Mouse (Mus musculus): Measurements from ENCODE around the gene Ttpal. TPM values are rescaled to one million over a fixed set of nuclear protein-coding genes. Genes with fewer than 3 reads are reported as not detected.

Ttpal gene
- total and polyA plus RNA-seq, 2 experiments from 2014 or later = 27.9 to 54.6 TPM

GRCm38 (mm10) chr2:163580069-163580945 is 21.8 kb upstream of the Ttpal start:
- ATAC-seq (no peak), DNase-seq (ENCODE audit: low spot score) (no peak)
- Histone ChIP-seq H3K27me3 (ENCODE audit: insufficient read depth, low read length) (no peaks in the 10 kb centered on the region), H3K36me3 (ENCODE audit: insufficient read depth, low read length) (no peaks in the 10 kb centered on the region), H3K9ac (replicated peaks; ENCODE audit: low read length) (no peak overlapping the region), H3K9me3 (ENCODE audit: low read length) (no peaks in the 10 kb centered on the region), H3K4me2 (ENCODE audit: low read depth, low read length) (no peak overlapping the region), H3K4me1 (ENCODE audit: insufficient read depth, low read length) (no peaks in the 10 kb centered on the region), H3K27ac (no peak overlapping the region), H3K4me3 (ENCODE audit: low read length) (no peak overlapping the region)
- no peak for TF ChIP-seq CTCF (IDR thresholded peaks at IDR 0.05; ENCODE audit: low read depth)
- WGBS = 78% methylated on average over 13 of the region's 13 CpGs

DNA sequence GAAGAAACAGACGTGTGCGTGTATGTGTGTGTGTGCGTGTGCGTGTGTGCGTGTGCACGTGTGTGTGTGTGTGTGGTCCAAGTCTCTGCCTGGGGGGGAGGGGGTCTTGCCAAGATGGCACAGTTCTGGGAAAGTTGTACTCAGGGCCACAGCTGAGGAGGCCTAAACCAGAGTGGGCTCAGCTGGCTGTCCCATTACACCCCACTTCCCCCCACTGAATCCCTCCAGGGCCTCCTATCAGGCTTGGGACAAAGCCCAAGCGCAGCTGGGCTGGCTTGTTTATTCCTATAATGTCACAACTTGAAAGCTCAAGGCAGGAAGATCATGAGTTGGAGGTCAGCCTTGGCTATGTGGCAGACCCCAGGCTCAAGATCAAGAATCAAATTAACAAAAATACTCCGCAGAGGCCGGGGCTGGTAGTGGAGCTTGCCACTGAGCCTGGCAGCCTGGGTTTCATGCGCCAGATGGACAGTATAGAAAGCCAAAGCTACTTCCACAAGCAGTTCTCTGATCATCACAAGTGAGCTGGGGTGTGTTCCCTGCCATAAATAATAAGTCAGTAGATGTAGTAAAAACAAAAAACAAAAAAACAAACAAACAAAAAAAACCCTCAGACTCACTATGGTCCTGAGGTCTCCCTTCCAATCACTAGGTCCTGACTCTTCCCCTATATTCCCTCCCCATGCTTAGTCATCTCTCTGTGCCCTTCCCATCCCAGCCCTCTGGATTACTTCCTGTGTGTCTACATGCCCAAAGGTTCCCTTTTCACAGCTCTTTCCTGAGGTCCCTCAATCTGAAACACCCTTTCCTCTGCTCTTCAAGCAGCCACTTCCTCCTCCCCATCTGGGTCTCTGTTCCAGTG is 18.7 kb upstream of the Ttpal start:
- Histone ChIP-seq H3K4me3 (ENCODE audit: low read length) (no peak overlapping the region), H3K4me1 (ENCODE audit: insufficient read depth, low read length) (no peaks in the 10 kb centered on the region), H3K4me2 (ENCODE audit: low read depth, low read length) (no peak overlapping the region), H3K27ac (peak overlapping the region; percentile 48; the same call in 1 of the 2 replicates), H3K27me3 (ENCODE audit: insufficient read depth, low read length) (no peaks in the 10 kb centered on the region), H3K36me3 (ENCODE audit: insufficient read depth, low read length) (no peaks in the 10 kb centered on the region), H3K9ac (replicated peaks; ENCODE audit: low read length) (no peak overlapping the region), H3K9me3 (ENCODE audit: low read length) (no peaks in the 10 kb centered on the region)
- 78% methylated on average over 10 of the region's 10 CpGs for WGBS
- no peak for TF ChIP-seq CTCF (IDR thresholded peaks at IDR 0.05; ENCODE audit: low read depth)
- ATAC-seq (peak; percentile 54; the same call in 1 of the 2 replicates), DNase-seq (ENCODE audit: low spot score) (peak; percentile 58)

- no peak for TF ChIP-seq CTCF (IDR thresholded peaks at IDR 0.05; ENCODE audit: low read depth)
- H3K9me3 ChIP-seq (ENCODE audit: low read length) = no peaks in the 10 kb centered on the region
- no peaks in the 10 kb centered on the region for H3K36me3 ChIP-seq (ENCODE audit: insufficient read depth, low read length)
- peak overlapping the region; percentile 48; the same call in 1 of the 2 replicates for H3K27ac ChIP-seq
- H3K9ac ChIP-seq (replicated peaks; ENCODE audit: low read length) = no peak overlapping the region
- DNase-seq (ENCODE audit: low spot score) (peak; percentile 53), ATAC-seq (0 out of 2 replicates have a peak, but pooled peaks have one; percentile 24)
- H3K4me1 ChIP-seq (ENCODE audit: insufficient read depth, low read length) = no peaks in the 10 kb centered on the region
- 64% methylated on average over 10 of the region's 10 CpGs for WGBS
- no peak overlapping the region for H3K4me3 ChIP-seq (ENCODE audit: low read length)
- H3K4me2 ChIP-seq (ENCODE audit: low read depth, low read length) = no peak overlapping the region
- no peaks in the 10 kb centered on the region for H3K27me3 ChIP-seq (ENCODE audit: insufficient read depth, low read length)
These were observed 18.1 kb upstream of the Ttpal start for GRCm38 (mm10) chr2:163584088-163584426.

DNA sequence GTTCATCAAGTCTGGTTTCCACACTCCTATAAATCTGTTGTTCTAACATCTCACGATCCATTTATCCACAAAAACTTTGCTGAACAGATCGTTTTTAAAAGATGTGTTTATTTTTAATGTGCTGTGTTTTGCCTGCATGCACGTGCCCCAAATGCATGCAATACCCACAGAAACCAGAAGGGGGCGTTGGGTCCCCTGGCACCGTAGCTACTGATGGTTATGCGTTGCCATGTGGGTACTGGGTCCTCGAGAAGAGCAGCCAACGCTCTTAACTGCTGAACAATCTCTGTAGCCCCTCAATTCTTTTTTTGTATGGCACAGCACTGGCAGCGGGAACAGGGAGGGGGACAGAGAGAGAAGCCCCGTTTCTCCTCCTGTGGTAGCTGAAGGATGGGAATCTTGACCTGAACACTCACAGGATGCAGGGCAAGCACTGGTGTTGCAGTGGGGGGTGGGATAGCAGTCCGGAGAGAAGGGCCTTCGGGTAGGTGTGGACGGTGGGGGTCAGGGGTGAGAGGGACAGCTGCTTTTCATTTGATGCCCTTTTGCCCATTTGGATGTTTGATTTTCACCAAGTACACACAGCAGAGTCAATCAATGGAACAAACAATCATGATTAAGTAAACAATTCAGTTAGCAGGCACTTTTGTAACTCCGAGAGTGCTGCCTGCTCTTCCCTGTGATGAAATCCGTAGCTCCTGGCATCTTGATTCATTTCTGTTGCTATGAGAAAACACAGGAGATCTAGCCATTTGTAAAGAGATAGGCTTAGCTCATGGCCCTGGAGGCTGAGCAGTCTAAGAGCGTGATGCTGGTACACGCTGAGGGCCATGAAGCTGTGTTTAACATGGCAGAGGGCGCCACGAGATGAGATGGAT is 15.5 kb upstream of the Ttpal start:
- Histone ChIP-seq H3K9ac (replicated peaks; ENCODE audit: low read length) (no peak overlapping the region), H3K36me3 (ENCODE audit: insufficient read depth, low read length) (no peaks in the 10 kb centered on the region), H3K9me3 (ENCODE audit: low read length) (no peaks in the 10 kb centered on the region), H3K4me3 (ENCODE audit: low read length) (no peak overlapping the region), H3K4me2 (ENCODE audit: low read depth, low read length) (no peak overlapping the region), H3K27ac (no peak overlapping the region), H3K27me3 (ENCODE audit: insufficient read depth, low read length) (no peaks in the 10 kb centered on the region), H3K4me1 (ENCODE audit: insufficient read depth, low read length) (no peaks in the 10 kb centered on the region)
- 48% methylated on average over 19 of the region's 19 CpGs for WGBS
- DNase-seq (ENCODE audit: low spot score) = peak; percentile 70
- peak; percentile 85 for TF ChIP-seq CTCF (IDR thresholded peaks at IDR 0.05; ENCODE audit: low read depth)
- no peak for ATAC-seq

DNA sequence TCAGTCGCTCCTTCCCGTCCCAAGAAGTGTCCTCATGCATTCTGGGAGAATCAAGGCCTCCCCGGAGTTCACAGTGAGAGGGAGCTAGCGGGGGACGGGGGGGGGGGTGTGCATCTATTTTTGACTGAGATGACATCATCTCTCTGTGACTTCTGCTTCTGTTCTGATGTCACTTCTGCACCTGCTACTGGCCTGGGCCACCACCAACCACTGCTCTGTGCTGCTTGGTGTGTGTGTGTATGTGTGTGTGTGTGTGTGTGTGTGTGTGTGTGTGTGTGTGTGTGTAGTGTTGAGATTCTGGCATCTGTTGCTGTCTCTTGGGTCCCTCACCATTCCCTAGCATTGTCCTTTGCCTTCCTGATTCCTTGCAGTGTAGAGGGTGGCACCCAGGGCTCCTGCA is 14.6 kb upstream of the Ttpal start:
- no peak overlapping the region for H3K9ac ChIP-seq (replicated peaks; ENCODE audit: low read length)
- DNase-seq (ENCODE audit: low spot score) (no peak), ATAC-seq (peak; percentile 18; the same call in 1 of the 2 replicates)
- WGBS = 78% methylated on average over 5 of the region's 5 CpGs
- no peak overlapping the region for H3K27ac ChIP-seq
- no peaks in the 10 kb centered on the region for H3K9me3 ChIP-seq (ENCODE audit: low read length)
- no peak overlapping the region for H3K4me2 ChIP-seq (ENCODE audit: low read depth, low read length)
- no peaks in the 10 kb centered on the region for H3K27me3 ChIP-seq (ENCODE audit: insufficient read depth, low read length)
- TF ChIP-seq CTCF (IDR thresholded peaks at IDR 0.05; ENCODE audit: low read depth) = no peak
- H3K4me3 ChIP-seq (ENCODE audit: low read length) = no peak overlapping the region
- no peaks in the 10 kb centered on the region for H3K36me3 ChIP-seq (ENCODE audit: insufficient read depth, low read length)
- no peaks in the 10 kb centered on the region for H3K4me1 ChIP-seq (ENCODE audit: insufficient read depth, low read length)

DNA sequence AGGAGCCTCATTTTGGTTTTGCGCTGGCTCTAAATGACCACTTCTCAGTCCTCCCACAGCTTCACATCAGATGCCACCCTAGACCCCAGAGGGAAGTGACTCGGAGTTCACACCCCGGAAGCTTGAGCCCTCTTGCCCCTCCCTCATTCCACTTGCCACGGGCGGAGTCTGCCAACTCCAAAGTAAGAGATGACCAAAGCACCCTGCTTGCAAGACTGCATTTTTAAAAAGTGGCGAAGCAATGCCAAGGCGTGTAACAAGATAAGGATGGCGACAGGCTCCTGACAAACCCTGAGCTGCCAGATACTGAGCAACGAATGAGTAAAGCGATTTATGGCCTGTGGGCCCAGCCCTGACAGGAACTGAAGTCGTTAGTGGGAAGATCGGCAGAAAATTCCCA is 11.9 kb upstream of the Ttpal start:
- ATAC-seq (no peak), DNase-seq (ENCODE audit: low spot score) (no peak)
- H3K36me3 ChIP-seq (ENCODE audit: insufficient read depth, low read length) = no peaks in the 10 kb centered on the region
- 73% methylated on average over 12 of the region's 12 CpGs for WGBS
- TF ChIP-seq CTCF (IDR thresholded peaks at IDR 0.05; ENCODE audit: low read depth) = no peak
- no peak overlapping the region for H3K4me2 ChIP-seq (ENCODE audit: low read depth, low read length)
- no peaks in the 10 kb centered on the region for H3K27me3 ChIP-seq (ENCODE audit: insufficient read depth, low read length)
- no peak overlapping the region for H3K27ac ChIP-seq
- no peaks in the 10 kb centered on the region for H3K9me3 ChIP-seq (ENCODE audit: low read length)
- no peak overlapping the region for H3K9ac ChIP-seq (replicated peaks; ENCODE audit: low read length)
- no peak overlapping the region for H3K4me3 ChIP-seq (ENCODE audit: low read length)
- no peaks in the 10 kb centered on the region for H3K4me1 ChIP-seq (ENCODE audit: insufficient read depth, low read length)

Data from hindbrain, postnatal 0 days (tissue).